Mouse (Mus musculus) myocyte (in vitro differentiated cells): ENCODE data around the gene Adgrg1.

Experiments used
- CEBPB ChIP-seq: IDR thresholded peaks from 2 replicates; pipeline ENCODE4 v1.6.1; 2011; ENCODE audit warnings: mild to moderate bottlenecking, moderate library complexity; ENCODE audit not compliant: poor library complexity, insufficient read depth, severe bottlenecking
- MAX ChIP-seq: IDR thresholded peaks from one replicate; pipeline ENCODE4 v1.6.1; 2011; ENCODE audit warnings: low read depth, mild to moderate bottlenecking, control low read depth
- POLR2A ChIP-seq: IDR thresholded peaks from one replicate; pipeline ENCODE4 v1.6.1; 2011; ENCODE audit warnings: low read depth, mild to moderate bottlenecking, control low read depth, moderate library complexity; ENCODE audit not compliant: insufficient read length
- POLR2AphosphoS2 ChIP-seq: IDR thresholded peaks from one replicate; pipeline ENCODE4 v1.6.1; 2011; ENCODE audit warnings: low read depth, control low read depth; ENCODE audit not compliant: insufficient read length

- TF ChIP-seq POLR2A (no peak), MAX (no peak), POLR2AphosphoS2 (no peak), CEBPB (no peak)
These were observed 12.3 kb upstream of the Adgrg1 start for GRCm38 (mm10) chr8:94962201-94962600.
